Mouse (Mus musculus): ENCODE results near the gene Dixdc1. TPM values are rescaled to one million over a fixed set of nuclear protein-coding genes. Genes with fewer than 3 reads are reported as not detected.

Dixdc1 gene
- not detected in 4 replicates for total RNA-seq (2023)

GRCm38 (mm10) chr9:50738914-50739870, at the start of gene Dixdc1:
Gene Dixdc1 (minus strand): TSS chr9:50739517.

GRCm38 (mm10) chr9:50774991-50775612, 35.8 kb upstream of the Dixdc1 start, which contains the start of the genes Alg9 and 1110032A03Rik:
Gene Alg9 (plus strand): TSS chr9:50775019.
Gene 1110032A03Rik (minus strand): TSS chr9:50775520.

GRCm38 (mm10) chr9:50768107-50769002, 29.0 kb upstream of the Dixdc1 start, which contains the start of gene Fdxacb1:
Gene Fdxacb1 (plus strand): TSS chr9:50768236.

GRCm38 (mm10) chr9:50752054-50752602, 12.8 kb upstream of the Dixdc1 start, which contains the start of gene Hspb2:
Gene Hspb2 (minus strand): TSS chr9:50752354.

GRCm38 (mm10) chr9:50751323-50751722, 12.0 kb upstream of the Dixdc1 start, which contains the start of gene Cryab:
Gene Cryab (plus strand): TSS chr9:50751325.

GRCm38 (mm10) chr9:50746214-50746677, 6.9 kb upstream of the Dixdc1 start, which contains the start of gene 2310030G06Rik:
Gene 2310030G06Rik (minus strand): TSS chr9:50746536.

GRCm38 (mm10) chr9:50659392-50660217, 79.7 kb downstream of the Dixdc1 start, which contains the start of gene Dlat:
Gene Dlat (minus strand): TSS chr9:50659780.

GRCm38 (mm10) chr9:50616766-50617603, 122.3 kb downstream of the Dixdc1 start, which contains the start of the genes Pih1d2 and Nkapd1:
Gene Pih1d2 (plus strand): TSS chr9:50617321.
Gene Nkapd1 (minus strand): TSS chr9:50617464.

Other genes with a start within 250 kb of the Dixdc1 start
- not detected in 4 replicates for gene Plet1, start 245.0 kb downstream of the Dixdc1 start, total RNA-seq (2023)
- gene Pts, start 210.8 kb downstream of the Dixdc1 start, total RNA-seq (2023): 50.6 to 59.8 TPM (median 56.2 TPM) in 4 replicates
- 19.4 to 25.3 TPM (median 21.9 TPM) in 4 replicates for gene Il18, start 184.7 kb downstream of the Dixdc1 start, total RNA-seq (2023)
- 2.8 to 4.0 TPM (median 3.4 TPM) in 4 replicates for gene Bco2, start 184.3 kb downstream of the Dixdc1 start, total RNA-seq (2023)
- not detected in 4 replicates for gene Tex12, start 178.2 kb downstream of the Dixdc1 start, total RNA-seq (2023)
- gene Sdhd, start 135.7 kb downstream of the Dixdc1 start, total RNA-seq (2023): 48.6 to 58.1 TPM (median 54.7 TPM) in 4 replicates
- gene Timm8b, start 135.6 kb downstream of the Dixdc1 start, total RNA-seq (2023): 52.9 to 54.8 TPM (median 54.1 TPM) in 4 replicates
- gene Pih1d2, start 122.2 kb downstream of the Dixdc1 start, total RNA-seq (2023): 0.49 to 1.3 TPM (median 0.75 TPM) in 4 replicates
- gene Nkapd1, start 122.1 kb downstream of the Dixdc1 start, total RNA-seq (2023): 26.2 to 33.0 TPM (median 28.9 TPM) in 4 replicates
- 17.2 to 28.0 TPM (median 25.0 TPM) in 4 replicates for gene Dlat, start 79.7 kb downstream of the Dixdc1 start, total RNA-seq (2023)
- not detected in 4 replicates for gene 2310030G06Rik, start 7.0 kb upstream of the Dixdc1 start, total RNA-seq (2023)
- 0.85 TPM in 1 of 4 replicates, not detected in the others for gene Cryab, start 11.8 kb upstream of the Dixdc1 start, total RNA-seq (2023)
- not detected in 4 replicates for gene Hspb2, start 12.8 kb upstream of the Dixdc1 start, total RNA-seq (2023)
- gene Fdxacb1, start 28.7 kb upstream of the Dixdc1 start, total RNA-seq (2023): 17.6 to 21.2 TPM (median 19.4 TPM) in 4 replicates
- 21.3 to 29.7 TPM (median 25.0 TPM) in 4 replicates for gene Alg9, start 35.5 kb upstream of the Dixdc1 start, total RNA-seq (2023)
- 24.8 to 31.6 TPM (median 29.4 TPM) in 4 replicates for gene 1110032A03Rik, start 36.0 kb upstream of the Dixdc1 start, total RNA-seq (2023)
- 42.9 to 47.9 TPM (median 46.1 TPM) in 4 replicates for gene Ppp2r1b, start 105.8 kb upstream of the Dixdc1 start, total RNA-seq (2023)

Data from B cell, adult 62 days (primary cell).